Mouse (Mus musculus) ES-E14 (cell line): ENCODE results near the gene Mfrp. TPM values are rescaled to one million over a fixed set of nuclear protein-coding genes. Genes with fewer than 3 reads are reported as not detected.

ENCODE experiments used
- DNase-seq: peaks from one replicate; pipeline ENCODE4 v3.0.0-alpha.2; 2013; ENCODE audit warnings: low read depth, low spot score
- H3K27ac ChIP-seq: 2 replicates; pipeline ENCODE4 v1.5.1; 2012; ENCODE audit warnings: low read depth, mild to moderate bottlenecking, low read length, moderate library complexity, mixed read lengths; ENCODE audit not compliant: poor library complexity, insufficient read depth, severe bottlenecking
- H3K36me3 ChIP-seq: 2 replicates; pipeline ENCODE4 v1.6.1; 2012; ENCODE audit warnings: mild to moderate bottlenecking, low read length, moderate library complexity, mixed read lengths; ENCODE audit not compliant: control insufficient read depth, poor library complexity, insufficient read depth, severe bottlenecking
- H3K4me1 ChIP-seq, 2 experiments: fragments of 150-350 bp in 1 of 2; sonication (generic) in 1 of 2; 2 replicates each; pipeline ENCODE4 v1.6.1; 2012; ENCODE audit warnings: low read length in 2 of 2, mild to moderate bottlenecking in 1 of 2, mixed read lengths in 1 of 2; ENCODE audit not compliant: control insufficient read depth in 2 of 2, insufficient read depth in 2 of 2, poor library complexity in 1 of 2
- H3K4me3 ChIP-seq, 2 experiments: fragments of 150-350 bp in 1 of 2; sonication (generic) in 1 of 2; 2 replicates each; pipeline ENCODE4 v1.5.1; 2012; ENCODE audit warnings: low read length in 2 of 2, low read depth in 1 of 2, mild to moderate bottlenecking in 1 of 2, mixed read lengths in 1 of 2; ENCODE audit not compliant: insufficient read depth in 1 of 2, poor library complexity in 1 of 2, severe bottlenecking in 1 of 2
- H3K9ac ChIP-seq: 2 replicates; pipeline ENCODE4 v1.6.1; 2012; ENCODE audit warnings: low read depth, mild to moderate bottlenecking, low read length, mixed read lengths; ENCODE audit not compliant: poor library complexity, insufficient read depth, severe bottlenecking
- H3K9me3 ChIP-seq: fragments of 150-350 bp; sonication (generic); 2 replicates; pipeline ENCODE4 v1.6.1; 2012; ENCODE audit warnings: low read depth, mild to moderate bottlenecking, low read length; ENCODE audit not compliant: control insufficient read depth, insufficient read depth
- CHD2 ChIP-seq: IDR thresholded peaks from 2 replicates; pipeline ENCODE4 v1.6.1; 2014; ENCODE audit warnings: mild to moderate bottlenecking, low read depth, low read length, inconsistent platforms
- HCFC1 ChIP-seq: IDR thresholded peaks from 2 replicates; pipeline ENCODE4 v1.6.1; 2012; ENCODE audit warnings: low read length, inconsistent platforms, borderline replicate concordance; ENCODE audit not compliant: insufficient read depth
- MAFK ChIP-seq: IDR thresholded peaks from 2 replicates; pipeline ENCODE4 v1.6.1; 2014; ENCODE audit warnings: mild to moderate bottlenecking, low read depth, low read length, inconsistent platforms; ENCODE audit not compliant: insufficient read depth
- ZC3H11A ChIP-seq: IDR thresholded peaks from 2 replicates; pipeline ENCODE4 v1.6.1; 2012; ENCODE audit warnings: low read depth, mild to moderate bottlenecking, inconsistent platforms, low read length, borderline replicate concordance
- ZNF384 ChIP-seq: IDR thresholded peaks from 2 replicates; pipeline ENCODE4 v1.6.1; 2012; ENCODE audit warnings: low read depth, low read length, inconsistent platforms
- in situ Hi-C, 2 experiments: fragments of 600-800 bp; cut with MboI; formaldehyde crosslinking; loops; one replicate each; pipeline ENCODE4 v1.15.1; 2025; ENCODE audit warnings: low sequenced_read_pairs in 2 of 2, inconsistent platforms in 1 of 2; ENCODE audit not compliant: unreplicated experiment in 2 of 2
- total RNA-seq: library from RNA; depleted of rRNA; stranded (reverse); fragments of 300-350 nt; gene quantifications from 2 replicates; pipeline ENCODE4 v1.2.3, GENCODE M21; 2012

The Mfrp gene
- total RNA-seq, 1 experiment = 0.09 TPM

DNA sequence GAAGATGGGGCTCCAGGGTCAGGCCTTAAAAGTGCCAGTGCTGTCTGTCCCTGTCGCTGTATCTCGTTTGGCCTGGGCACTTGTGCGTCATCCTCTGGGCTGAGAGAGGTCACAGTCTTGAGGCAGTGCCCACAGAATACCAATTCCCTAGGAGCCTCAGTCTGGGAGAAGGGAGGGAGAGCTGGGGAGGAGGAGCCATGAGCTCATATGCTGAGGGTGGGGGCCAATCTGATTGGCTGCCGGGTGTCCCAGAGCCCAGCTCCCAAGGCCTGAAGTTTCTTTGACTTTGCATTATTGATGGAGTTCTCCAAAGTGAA, 29.0 kb upstream of the Mfrp start:
- no peak overlapping the region for H3K27ac ChIP-seq
- H3K9ac ChIP-seq = no peak overlapping the region
- H3K36me3 ChIP-seq = no peaks in the 10 kb centered on the region
- in situ Hi-C loops = no loop called here
- H3K9me3 ChIP-seq = no peaks in the 10 kb centered on the region
- TF ChIP-seq MAFK = no peak
- no peak for TF ChIP-seq HCFC1
- no peak for TF ChIP-seq CHD2
- TF ChIP-seq ZNF384 = no peak
- TF ChIP-seq ZC3H11A = no peak
- peaks cover 0 to 18% of the 10 kb centered on the region in 2 experiments; a peak in 1 of 4 replicates for H3K4me1 ChIP-seq
- DNase-seq = no peak
- H3K4me3 ChIP-seq = no peak overlapping the region

DNA sequence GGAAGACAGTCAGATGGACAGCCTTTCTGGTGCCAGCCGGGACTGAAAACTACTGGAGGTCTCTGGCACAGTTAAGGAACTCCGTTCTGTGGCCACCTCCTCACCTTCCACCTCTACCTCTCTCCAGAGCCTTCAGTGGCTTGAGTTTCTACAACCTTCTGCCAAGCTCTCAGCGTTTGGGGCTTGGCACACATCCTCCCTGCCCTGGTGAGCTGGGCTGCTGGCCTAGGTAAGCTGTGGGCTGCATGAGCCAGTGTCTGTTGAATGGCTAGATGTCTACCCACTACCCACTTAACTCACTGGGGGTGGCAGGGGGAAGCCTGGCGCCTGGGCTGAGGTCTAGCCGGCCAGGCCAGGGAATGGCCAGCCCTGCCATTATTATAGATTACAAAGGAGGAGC, 28.4 kb upstream of the Mfrp start:
- DNase-seq = no peak
- no peaks in the 10 kb centered on the region for H3K9me3 ChIP-seq
- in situ Hi-C loops = no loop called here
- no peak overlapping the region for H3K9ac ChIP-seq
- H3K27ac ChIP-seq = no peak overlapping the region
- no peak overlapping the region for H3K4me3 ChIP-seq
- H3K4me1 ChIP-seq = peaks cover 0 to 14% of the 10 kb centered on the region in 2 experiments; a peak in 1 of 4 replicates
- no peaks in the 10 kb centered on the region for H3K36me3 ChIP-seq
- no peak for TF ChIP-seq ZNF384
- TF ChIP-seq MAFK = no peak
- no peak for TF ChIP-seq HCFC1
- no peak for TF ChIP-seq CHD2
- no peak for TF ChIP-seq ZC3H11A

DNA sequence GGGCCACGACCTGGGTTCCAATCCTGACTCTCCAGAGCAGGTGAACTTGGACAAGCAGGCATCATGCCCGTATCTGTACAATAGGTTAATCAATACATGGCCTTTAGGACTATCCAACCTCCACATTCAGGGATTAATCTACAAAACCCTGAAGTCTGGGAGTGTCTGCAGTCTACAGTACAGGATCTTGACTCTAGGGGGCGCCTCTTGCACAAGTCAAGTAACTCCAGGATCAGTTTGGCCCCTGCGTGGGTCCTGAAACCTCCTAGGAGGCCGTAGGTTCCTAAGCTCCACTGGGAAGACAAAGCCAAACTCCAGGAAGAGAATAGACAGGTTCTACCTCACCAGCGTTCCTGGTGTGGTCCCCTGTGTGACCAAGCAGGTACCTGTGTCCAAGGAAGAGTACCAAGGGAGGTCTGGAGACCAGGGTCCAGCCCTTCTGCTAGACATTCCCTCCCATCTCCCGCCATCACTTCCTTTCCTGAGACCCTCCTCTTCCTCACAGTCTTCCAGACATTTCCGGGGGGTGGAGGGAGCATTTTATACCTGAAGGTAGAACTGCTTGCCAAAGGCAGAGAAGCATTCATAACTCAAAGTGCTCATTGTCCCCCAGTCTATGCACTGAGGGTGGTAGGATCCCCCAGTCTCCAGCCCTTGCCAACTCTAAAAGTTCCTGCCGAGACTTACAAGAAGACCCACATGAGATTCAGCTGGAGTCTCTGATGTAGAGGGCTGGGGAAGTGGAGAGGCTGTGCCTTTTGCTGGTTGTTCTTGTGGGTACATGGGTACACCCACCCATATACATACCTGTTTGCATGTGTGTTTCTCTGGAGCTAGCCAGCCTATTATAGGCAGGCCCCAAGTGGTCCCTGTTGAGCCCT, 26.9 kb upstream of the Mfrp start:
- peak; percentile 73 for DNase-seq
- Histone ChIP-seq H3K9me3 (no peaks in the 10 kb centered on the region), H3K9ac (no peak overlapping the region), H3K36me3 (no peaks in the 10 kb centered on the region), H3K4me1 (peaks cover 0 to 17% of the 10 kb centered on the region in 2 experiments; a peak in 1 of 4 replicates), H3K27ac (no peak overlapping the region), H3K4me3 (no peak overlapping the region)
- in situ Hi-C loops = no loop called here
- TF ChIP-seq CHD2 (no peak), ZNF384 (no peak), ZC3H11A (no peak), HCFC1 (no peak), MAFK (no peak)

DNA sequence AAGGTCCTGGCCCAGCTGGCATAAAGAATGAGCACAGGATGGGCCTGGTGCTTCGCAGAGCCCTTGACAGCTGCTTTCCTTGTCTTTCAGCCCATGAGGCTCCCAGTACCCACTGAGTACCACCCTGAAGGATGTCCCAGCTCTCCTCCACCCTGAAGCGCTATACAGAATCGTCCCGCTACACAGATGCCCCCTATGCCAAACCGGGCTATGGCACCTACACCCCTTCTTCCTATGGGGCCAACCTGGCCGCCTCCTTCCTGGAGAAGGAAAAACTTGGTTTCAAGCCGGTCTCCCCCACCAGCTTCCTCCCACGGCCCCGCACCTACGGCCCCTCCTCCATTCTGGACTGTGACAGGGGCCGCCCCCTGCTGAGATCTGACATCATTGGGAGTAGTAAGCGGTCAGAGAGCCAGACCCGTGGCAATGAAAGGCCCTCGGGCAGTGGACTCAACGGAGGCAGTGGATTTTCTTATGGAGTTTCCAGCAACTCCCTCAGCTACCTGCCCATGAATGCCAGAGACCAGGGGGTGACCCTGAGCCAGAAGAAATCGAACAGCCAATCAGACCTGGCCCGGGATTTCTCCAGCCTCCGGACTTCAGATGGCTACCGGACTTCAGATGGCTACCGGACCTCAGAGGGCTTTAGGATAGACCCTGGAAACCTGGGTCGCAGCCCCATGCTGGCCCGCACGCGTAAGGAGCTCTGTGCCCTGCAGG, 26.1 kb upstream of the Mfrp start:
- in situ Hi-C loops = no loop called here
- Histone ChIP-seq H3K9ac (no peak overlapping the region), H3K4me3 (no peak overlapping the region), H3K36me3 (no peaks in the 10 kb centered on the region), H3K9me3 (no peaks in the 10 kb centered on the region), H3K27ac (no peak overlapping the region), H3K4me1 (peaks cover 0 to 17% of the 10 kb centered on the region in 2 experiments; a peak in 1 of 4 replicates)
- TF ChIP-seq CHD2 = no peak
- no peak for TF ChIP-seq HCFC1
- TF ChIP-seq ZNF384 = no peak
- no peak for TF ChIP-seq ZC3H11A
- no peak for TF ChIP-seq MAFK
- no peak for DNase-seq
